Mouse (Mus musculus): ENCODE measurements around the gene Crlf1. TPM values are rescaled to one million over a fixed set of nuclear protein-coding genes. Genes with fewer than 3 reads are reported as not detected.

The Crlf1 gene
- total and polyA plus RNA-seq, 3 experiments = 3.8 to 26.6 TPM; not detected in 1

DNA sequence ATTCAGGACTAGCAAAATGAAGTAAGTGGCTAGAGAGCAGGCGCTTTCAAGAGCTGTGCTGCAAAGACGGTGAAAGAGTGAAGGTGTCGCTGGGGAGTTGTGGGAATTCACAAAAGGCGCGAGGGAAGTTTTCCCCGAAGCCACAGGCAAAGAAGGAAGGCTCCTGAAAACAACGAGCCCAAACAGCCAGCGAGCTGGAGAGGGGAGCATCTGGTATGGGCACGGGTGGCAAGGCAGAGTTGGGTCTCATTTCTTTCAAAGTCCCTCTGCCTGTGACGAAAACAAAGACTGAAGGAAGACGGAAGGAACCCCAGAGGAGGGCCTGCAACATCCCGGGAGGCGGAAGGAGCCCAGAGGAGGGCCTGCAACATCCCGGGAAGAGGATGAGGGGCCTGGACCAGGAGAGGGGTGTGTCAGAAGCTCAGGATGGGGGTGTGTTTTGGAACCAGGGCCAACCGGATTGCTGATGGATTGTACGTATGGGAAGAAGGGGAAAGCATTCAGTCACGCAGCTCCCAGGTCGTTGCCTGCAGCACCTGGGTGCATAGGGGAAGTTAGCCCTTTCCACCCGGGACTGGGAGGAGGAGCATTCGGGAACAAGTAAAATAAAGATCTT is 2.0 kb upstream of the Crlf1 start (continued):
- no peak for TF ChIP-seq ETS1 (IDR thresholded peaks at IDR 0.05; ENCODE audit: low read depth, low read length)

DNA sequence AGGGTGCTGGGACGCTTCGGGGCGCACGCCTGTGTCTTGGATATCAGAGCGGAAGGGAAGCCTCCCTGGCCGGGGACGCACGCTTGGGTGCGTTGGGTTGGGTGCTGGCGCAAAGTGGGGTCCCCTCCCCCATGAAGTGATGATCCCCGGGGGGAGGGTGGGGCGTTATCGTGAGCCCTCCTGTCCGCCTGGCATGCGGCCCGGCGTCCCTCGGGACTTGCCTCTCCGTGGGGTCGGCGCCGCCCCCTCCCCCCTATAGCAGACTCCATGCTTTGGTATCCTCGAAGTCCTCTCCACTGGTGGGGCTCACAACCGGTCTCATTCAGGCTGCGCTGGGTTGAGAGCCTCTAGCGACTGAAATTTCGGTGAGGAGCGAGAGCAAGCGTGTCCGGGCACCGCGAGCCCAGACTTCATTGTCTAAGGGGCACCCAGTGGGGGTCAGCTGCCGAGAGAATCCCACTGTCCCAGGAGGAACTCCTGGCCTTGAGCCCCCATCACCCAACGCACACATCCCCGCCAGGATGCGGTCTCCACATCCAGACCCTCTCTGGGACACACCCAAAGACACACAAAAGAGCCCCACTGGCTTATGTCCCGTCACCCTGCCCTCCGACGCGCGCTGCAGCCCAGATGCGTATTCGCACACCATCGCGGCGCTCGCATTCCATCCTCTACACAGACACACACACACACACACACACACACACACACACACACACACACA is 896 bp downstream of the Crlf1 start:
- no peaks in the 10 kb centered on the region; a peak in 1 of 4 replicates for H3K27me3 ChIP-seq (ENCODE audit: control insufficient read depth in 1 of 2, insufficient read depth in 2 of 2, low read length in 2 of 2)
- no peak for TF ChIP-seq NRF1 (IDR thresholded peaks at IDR 0.05; ENCODE audit: insufficient read depth, low read depth, low read length, poor library complexity, severe bottlenecking)
- TF ChIP-seq ZNF384 (IDR thresholded peaks at IDR 0.05; ENCODE audit: low read depth, low read length) = no peak
- no peak for TF ChIP-seq E2F4 (IDR thresholded peaks at IDR 0.05; ENCODE audit: borderline replicate concordance, low read depth, low read length)
- TF ChIP-seq UBTF (IDR thresholded peaks at IDR 0.05; ENCODE audit: borderline replicate concordance, insufficient read depth, low read depth, low read length) = no peak
- TF ChIP-seq MAZ (IDR thresholded peaks at IDR 0.05; ENCODE audit: low read depth, low read length) = no peak
- no peak for TF ChIP-seq ZMIZ1 (IDR thresholded peaks at IDR 0.05; ENCODE audit: low read depth, low read length)
- no peak for TF ChIP-seq ELF1 (IDR thresholded peaks at IDR 0.05; ENCODE audit: low read depth, low read length)
- TF ChIP-seq GATA1 (IDR thresholded peaks at IDR 0.05; ENCODE audit: low read depth, low read length) = no peak
- TF ChIP-seq ETS1 (IDR thresholded peaks at IDR 0.05; ENCODE audit: low read depth, low read length) = no peak
- TF ChIP-seq SIN3A (IDR thresholded peaks at IDR 0.05; ENCODE audit: low read length) = no peak
- no peak for TF ChIP-seq POLR2AphosphoS5 (IDR thresholded peaks at IDR 0.05; ENCODE audit: borderline replicate concordance, low read depth, low read length)
- TF ChIP-seq MYC (IDR thresholded peaks at IDR 0.05; ENCODE audit: low read depth, low read length) = no peak
- no peak for TF ChIP-seq ZC3H11A (IDR thresholded peaks at IDR 0.05; ENCODE audit: low read depth, low read length)
- TF ChIP-seq BHLHE40 (IDR thresholded peaks at IDR 0.05; ENCODE audit: borderline replicate concordance, low read depth, low read length) = no peak
- no peak for TF ChIP-seq TCF12 (IDR thresholded peaks at IDR 0.05; ENCODE audit: low read depth, low read length)
- TF ChIP-seq CHD1 (IDR thresholded peaks at IDR 0.05; ENCODE audit: low read depth, low read length) = no peak
- TF ChIP-seq MAX (IDR thresholded peaks at IDR 0.05; ENCODE audit: low read length) = no peak
- TF ChIP-seq MEF2A (IDR thresholded peaks at IDR 0.05; ENCODE audit: extremely low read depth, insufficient replicate concordance, low read depth, low read length, poor library complexity, severe bottlenecking) = no peak
- no peak for TF ChIP-seq NELFE (IDR thresholded peaks at IDR 0.05; ENCODE audit: low read depth, low read length)
- no peak for TF ChIP-seq MYB (IDR thresholded peaks at IDR 0.05; ENCODE audit: low read depth, low read length)

More for the DNA sequence above, 896 bp downstream of the Crlf1 start:
- Histone ChIP-seq H3K4me1 (ENCODE audit: control insufficient read depth in 1 of 2, insufficient read depth in 2 of 2, low read length in 2 of 2) (no peaks in the 10 kb centered on the region), H3K79me2 (ENCODE audit: control insufficient read depth, insufficient read depth, low read length, poor library complexity) (no peaks in the 10 kb centered on the region), H3K36me3 (ENCODE audit: control insufficient read depth in 1 of 2, insufficient read depth in 2 of 2, low read length in 2 of 2) (no peaks in the 10 kb centered on the region), H3K9ac (ENCODE audit: control insufficient read depth, low read depth, low read length, poor library complexity, severe bottlenecking) (no peak overlapping the region), H3K9me3 (replicated peaks; ENCODE audit: insufficient read depth, low read length) (no peaks in the 10 kb centered on the region), H3K27ac (ENCODE audit: control insufficient read depth, low read depth, low read length) (no peak overlapping the region), H3K4me3 (ENCODE audit: control insufficient read depth in 1 of 2, insufficient read depth in 1 of 2, low read depth in 2 of 2, low read length in 2 of 2) (no peak overlapping the region)
- no peak for DNase-seq (ENCODE audit: low read depth, low spot score)

Data from MEL (cell line).